Mouse (Mus musculus): Measurements from ENCODE around the gene Dscaml1.

- TF ChIP-seq HCFC1 (IDR thresholded peaks at IDR 0.05; ENCODE audit: borderline replicate concordance, insufficient read depth, low read length) (no peak), MAFK (IDR thresholded peaks at IDR 0.05; ENCODE audit: insufficient read depth, low read depth, low read length) (no peak), CHD2 (IDR thresholded peaks at IDR 0.05; ENCODE audit: low read depth, low read length) (no peak), ZNF384 (IDR thresholded peaks at IDR 0.05; ENCODE audit: low read depth, low read length) (no peak)
Measured at GRCm38 (mm10) chr9:45787071-45787470, 360.6 kb downstream of the Dscaml1 start.

Measured in ES-E14 (cell line).